Mouse (Mus musculus) lung, embryonic 15.5 days (tissue): ENCODE data around the gene Dusp2. TPM values are rescaled to one million over a fixed set of nuclear protein-coding genes. Genes with fewer than 3 reads are reported as not detected.
A peak's percentile ranks its signal among the peaks of the same experiment; 100 is the strongest.
"Not testable (repeated sequence)": the region's sequence is repeated elsewhere in the genome, so short reads cannot be mapped to it uniquely, and the experiment has no call there.

ENCODE experiments used
- ATAC-seq: fragments of 200-750 bp; cut with Nextera tagmentation; 2 replicates; pipeline ENCODE4 v1.8.0; 2017; ENCODE audit warnings: moderate number of reproducible peaks, borderline replicate concordance; ENCODE audit not compliant: low FRiP score, low TSS enrichment; ENCODE audit errors: extremely low read depth
- H3K27ac ChIP-seq: fragments of 300-500 bp; sonication (generic); 2 replicates; pipeline ENCODE4 v1.5.1; 2015; ENCODE audit warnings: moderate library complexity, mild to moderate bottlenecking, inconsistent platforms
- H3K27me3 ChIP-seq: fragments of 300-500 bp; sonication (generic); 2 replicates; pipeline ENCODE4 v1.6.1; 2015; ENCODE audit warnings: inconsistent platforms
- H3K36me3 ChIP-seq: fragments of 300-500 bp; sonication (generic); 2 replicates; pipeline ENCODE4 v1.6.1; 2015; ENCODE audit warnings: inconsistent platforms
- H3K4me1 ChIP-seq: fragments of 300-500 bp; sonication (generic); 2 replicates; pipeline ENCODE4 v1.6.1; 2015; ENCODE audit warnings: inconsistent platforms
- H3K4me2 ChIP-seq: fragments of 300-500 bp; sonication (generic); 2 replicates; pipeline ENCODE4 v1.6.1; 2015; ENCODE audit warnings: inconsistent platforms, mild to moderate bottlenecking, moderate library complexity
- H3K4me3 ChIP-seq: fragments of 300-500 bp; sonication (generic); 2 replicates; pipeline ENCODE4 v1.5.1; 2015; ENCODE audit warnings: mild to moderate bottlenecking, inconsistent platforms
- H3K9ac ChIP-seq: fragments of 300-500 bp; sonication (generic); 2 replicates; pipeline ENCODE4 v1.6.1; 2015; ENCODE audit warnings: inconsistent platforms
- H3K9me3 ChIP-seq: fragments of 300-500 bp; sonication (generic); 2 replicates; pipeline ENCODE4 v1.6.1; 2016; ENCODE audit warnings: inconsistent platforms
- WGBS: fragments of 180-500 bp; shearing (Covaris S2); methylation state at CpG from one replicate; pipeline ENCODE4 v1.1.7; 2015; 5-methylcytosine and 5-hydroxymethylcytosine counted together
- polyA plus RNA-seq: library from polyadenylated mRNA; unstranded; fragments of >200 nt; fragmentation: Nextera tagmentation; extraction: Ambion mirVana; gene quantifications from 2 replicates; pipeline ENCODE4 v1.2.1, GENCODE M21; 2015

Dusp2 gene
- 13.0 and 13.1 TPM in 2 replicates for polyA plus RNA-seq

DNA sequence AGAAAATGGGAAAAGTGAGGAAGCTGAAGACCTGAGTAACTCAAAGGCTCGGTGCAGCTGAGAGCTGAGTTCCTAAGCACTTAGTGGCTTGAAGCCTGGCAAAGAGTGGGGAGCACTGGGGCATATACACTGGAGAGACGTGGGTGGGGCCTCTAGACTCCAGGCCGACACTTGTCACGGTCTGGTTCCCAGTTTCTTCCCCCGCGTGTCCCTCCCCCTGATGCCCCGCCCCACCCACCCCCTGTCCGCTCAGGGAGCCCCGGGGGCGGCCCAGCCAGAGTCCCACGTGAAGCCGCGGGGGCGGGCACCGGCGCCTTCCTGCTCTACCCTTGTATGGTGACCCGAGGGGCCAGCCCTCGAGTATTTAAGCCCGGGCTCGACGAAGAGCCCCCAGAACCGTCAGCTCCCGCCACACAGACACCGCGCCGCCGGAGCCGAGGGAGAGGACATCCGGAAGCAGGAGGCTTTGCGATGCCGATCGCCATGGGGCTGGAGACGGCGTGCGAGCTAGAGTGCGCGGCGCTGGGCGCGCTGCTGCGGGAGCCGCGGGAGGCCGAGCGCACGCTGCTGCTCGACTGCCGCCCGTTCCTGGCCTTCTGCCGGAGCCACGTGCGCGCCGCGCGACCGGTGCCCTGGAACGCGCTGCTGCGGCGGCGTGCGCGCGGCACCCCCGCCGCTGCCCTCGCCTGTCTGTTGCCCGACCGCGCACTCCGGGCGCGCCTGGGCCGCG, at the start of gene Dusp2:
TSS of gene Dusp2 (plus strand) at position 393 of the 730 bp plus-strand sequence.
- peak within 1 kb of the TSS; percentile 21; the same call in 1 of the 2 replicates for H3K27ac ChIP-seq
- WGBS = under 1% methylated on average over 75 of the region's 76 CpGs
- no peaks in the 10 kb centered on the region for H3K36me3 ChIP-seq
- peak within 1 kb of the TSS; percentile 52 for H3K9ac ChIP-seq
- ATAC-seq = peak; percentile 64
- peak within 1 kb of the TSS; percentile 53 for H3K4me3 ChIP-seq
- peak within 1 kb of the TSS; percentile 97 for H3K4me2 ChIP-seq
- peaks cover 16% of the 10 kb centered on the region for H3K27me3 ChIP-seq
- peaks cover 24% of the 10 kb centered on the region for H3K4me1 ChIP-seq
- H3K9me3 ChIP-seq = no peaks in the 10 kb centered on the region

DNA sequence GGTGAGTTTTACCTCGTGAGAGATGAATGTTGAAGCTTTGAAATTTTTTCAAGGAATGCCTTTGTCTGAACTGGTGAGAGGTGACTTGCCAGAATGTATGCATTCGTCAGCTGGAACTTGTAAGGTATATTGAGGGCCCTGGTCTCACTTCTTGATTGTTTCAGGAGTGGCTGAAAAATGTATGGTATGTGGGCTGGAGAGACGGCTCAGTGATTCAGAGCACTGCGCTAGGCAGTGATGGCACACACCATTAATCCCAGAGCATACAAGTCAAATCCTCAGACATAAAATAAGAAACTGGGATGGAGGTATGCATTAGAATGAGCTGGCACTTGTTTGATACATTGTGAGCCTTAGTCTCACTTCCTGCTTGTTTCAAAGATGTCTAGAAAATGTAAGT, 43.7 kb upstream of the Dusp2 start:
- Histone ChIP-seq H3K4me3 (no peak overlapping the region), H3K27me3 (no peaks in the 10 kb centered on the region), H3K9me3 (no peaks in the 10 kb centered on the region), H3K4me2 (no peak overlapping the region), H3K4me1 (no peaks in the 10 kb centered on the region), H3K9ac (no peak overlapping the region), H3K27ac (no peak overlapping the region), H3K36me3 (peaks cover 57% of the 10 kb centered on the region)
- WGBS = 57% methylated on average over 4 of the region's 4 CpGs
- no peak for ATAC-seq

DNA sequence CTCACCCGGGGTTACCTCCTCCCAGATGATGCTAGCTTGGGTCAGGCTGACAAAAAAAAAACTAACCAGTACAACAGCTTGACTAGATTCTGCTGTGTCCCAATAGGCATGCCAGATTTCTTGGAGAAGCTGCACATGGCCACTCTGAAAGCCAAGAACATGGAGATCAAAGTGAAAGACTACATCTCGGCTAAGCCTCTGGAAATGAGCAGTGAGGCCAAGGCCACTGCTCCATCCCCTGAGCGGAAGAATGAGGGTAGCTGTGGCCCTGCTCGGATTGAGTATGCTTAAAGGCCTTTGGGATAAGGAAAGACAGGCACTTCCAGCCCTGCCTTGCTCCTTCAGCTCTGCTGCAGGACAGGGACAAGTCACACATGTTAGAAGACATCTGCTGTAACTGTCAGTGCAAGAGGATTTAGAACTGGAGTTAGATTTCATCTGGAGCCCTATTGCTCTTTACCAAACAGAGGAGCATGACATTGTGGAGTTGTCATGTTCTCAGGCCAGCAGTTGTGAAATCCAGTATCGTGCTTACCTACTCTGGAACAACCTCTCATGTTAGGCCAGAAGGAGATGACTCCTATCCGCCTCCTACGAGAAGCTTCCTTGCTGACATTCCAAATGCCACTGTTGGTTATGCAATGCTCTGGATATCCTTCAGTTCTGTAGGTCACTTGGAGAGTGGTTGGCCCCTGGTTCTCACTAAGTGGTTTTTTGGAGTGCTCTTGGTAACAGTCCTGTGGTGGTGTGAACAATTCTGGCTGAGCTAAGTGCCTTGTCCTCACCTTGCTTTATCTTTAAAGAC, 38.8 kb upstream of the Dusp2 start:
- Histone ChIP-seq H3K36me3 (peaks cover 62% of the 10 kb centered on the region), H3K4me2 (no peak overlapping the region), H3K27ac (no peak overlapping the region), H3K9me3 (no peaks in the 10 kb centered on the region), H3K4me1 (no peaks in the 10 kb centered on the region), H3K4me3 (no peak overlapping the region), H3K9ac (no peak overlapping the region), H3K27me3 (no peaks in the 10 kb centered on the region)
- no peak for ATAC-seq
- WGBS = 90% methylated on average over 7 of the region's 7 CpGs

DNA sequence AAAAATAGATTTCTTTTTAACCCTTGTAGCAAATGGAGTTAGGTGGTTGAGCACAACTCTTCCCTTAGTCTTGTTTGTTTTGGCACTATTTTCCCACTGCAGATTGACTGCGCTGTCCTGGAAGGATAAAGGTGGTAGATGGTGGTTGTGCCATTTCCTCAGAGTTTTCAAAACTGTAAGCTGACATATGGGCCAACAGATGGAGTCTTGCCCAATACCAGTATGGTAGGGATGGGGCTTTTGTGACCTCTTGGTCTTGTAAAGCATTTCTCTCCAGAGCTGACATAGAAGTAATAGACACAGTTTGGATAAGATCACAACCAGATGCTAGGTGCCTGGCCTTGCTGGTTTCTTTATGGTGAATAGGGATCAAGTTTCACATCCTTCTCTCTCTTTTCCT, 37.9 kb upstream of the Dusp2 start:
- no peak overlapping the region for H3K9ac ChIP-seq
- WGBS = 93% methylated on average over 1 of the region's 1 CpGs

DNA sequence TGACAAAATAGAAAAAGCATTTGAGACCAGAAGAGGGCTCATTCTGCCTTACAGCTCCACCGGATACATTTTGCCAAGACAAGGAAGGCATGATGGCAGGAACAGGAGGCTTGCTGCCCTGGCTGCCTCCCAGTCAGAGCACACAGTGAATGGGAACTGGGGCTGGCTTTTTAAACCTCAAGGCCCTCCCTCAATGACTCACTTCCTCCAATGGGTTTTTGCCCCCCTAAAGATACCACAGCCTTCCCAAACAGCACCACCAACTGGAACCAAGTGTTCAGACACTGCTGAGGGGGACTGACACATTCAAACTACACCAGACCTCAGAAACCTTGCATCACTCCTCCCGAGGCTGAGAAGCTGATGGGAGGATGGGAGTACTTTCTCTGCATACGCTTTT, 35.3 kb upstream of the Dusp2 start:
- 80% methylated on average over 3 of the region's 3 CpGs for WGBS
- H3K27ac ChIP-seq = no peak overlapping the region

More for the DNA sequence above, 37.9 kb upstream of the Dusp2 start:
- Histone ChIP-seq H3K27ac (no peak overlapping the region), H3K36me3 (peaks cover 56% of the 10 kb centered on the region), H3K4me3 (no peak overlapping the region), H3K27me3 (no peaks in the 10 kb centered on the region), H3K4me2 (no peak overlapping the region), H3K9me3 (no peaks in the 10 kb centered on the region), H3K4me1 (no peaks in the 10 kb centered on the region)
- no peak for ATAC-seq

DNA sequence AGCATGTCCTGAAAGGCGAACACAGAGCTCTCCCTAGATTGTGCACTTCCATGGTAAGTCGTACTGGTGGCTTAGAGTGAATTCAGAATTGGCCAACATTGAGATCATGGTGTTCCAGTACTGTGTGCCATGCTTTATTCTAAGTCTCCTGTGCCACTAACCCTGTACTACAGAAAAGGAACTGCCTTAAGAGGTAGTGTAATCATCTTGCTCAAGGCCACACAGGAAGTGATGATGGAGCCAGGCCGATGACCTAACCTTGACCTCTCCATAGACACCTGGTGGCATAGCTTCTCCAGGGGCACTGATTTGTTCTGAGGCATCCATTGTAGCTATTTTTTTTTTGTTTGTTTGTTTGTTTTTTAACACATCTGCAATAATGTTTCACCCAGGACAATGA, 34.1 kb upstream of the Dusp2 start:
- Histone ChIP-seq H3K27me3 (no peaks in the 10 kb centered on the region), H3K4me2 (no peak overlapping the region), H3K9ac (no peak overlapping the region), H3K4me1 (no peaks in the 10 kb centered on the region), H3K9me3 (no peaks in the 10 kb centered on the region), H3K4me3 (no peak overlapping the region), H3K36me3 (peaks cover 32% of the 10 kb centered on the region), H3K27ac (no peak overlapping the region)
- no peak for ATAC-seq
- WGBS = 91% methylated on average over 3 of the region's 3 CpGs

More for the DNA sequence above, 35.3 kb upstream of the Dusp2 start:
- H3K4me3 ChIP-seq = no peak overlapping the region
- H3K9me3 ChIP-seq = no peaks in the 10 kb centered on the region
- ATAC-seq = no peak
- H3K27me3 ChIP-seq = no peaks in the 10 kb centered on the region
- H3K4me2 ChIP-seq = no peak overlapping the region
- H3K9ac ChIP-seq = no peak overlapping the region
- H3K36me3 ChIP-seq = peaks cover 42% of the 10 kb centered on the region
- H3K4me1 ChIP-seq = no peaks in the 10 kb centered on the region

DNA sequence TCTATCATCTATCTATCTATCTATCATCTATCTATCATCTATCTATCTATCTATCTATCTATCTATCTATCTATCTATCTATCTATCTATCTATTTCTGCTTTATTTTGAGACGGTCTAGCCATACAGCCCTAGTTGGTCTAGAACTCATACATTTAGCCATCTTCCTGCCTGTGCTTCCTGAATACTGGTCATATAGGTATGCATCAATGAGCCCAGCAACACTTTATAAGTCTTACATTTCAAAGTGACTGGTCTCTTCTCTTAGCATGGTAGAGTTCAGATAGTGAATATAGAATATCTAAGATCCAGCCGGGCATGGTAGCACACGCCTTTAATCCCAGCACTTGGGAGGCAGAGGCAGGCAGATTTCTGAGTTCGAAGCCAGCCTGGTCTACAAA, 31.8 kb upstream of the Dusp2 start:
- not testable (repeated sequence) for H3K4me2 ChIP-seq, H3K4me3 ChIP-seq, H3K4me1 ChIP-seq, H3K36me3 ChIP-seq, ATAC-seq, H3K27me3 ChIP-seq, H3K9me3 ChIP-seq, H3K9ac ChIP-seq, H3K27ac ChIP-seq
- 85% methylated on average over 4 of the region's 4 CpGs for whole genome bisulfite sequencing

DNA sequence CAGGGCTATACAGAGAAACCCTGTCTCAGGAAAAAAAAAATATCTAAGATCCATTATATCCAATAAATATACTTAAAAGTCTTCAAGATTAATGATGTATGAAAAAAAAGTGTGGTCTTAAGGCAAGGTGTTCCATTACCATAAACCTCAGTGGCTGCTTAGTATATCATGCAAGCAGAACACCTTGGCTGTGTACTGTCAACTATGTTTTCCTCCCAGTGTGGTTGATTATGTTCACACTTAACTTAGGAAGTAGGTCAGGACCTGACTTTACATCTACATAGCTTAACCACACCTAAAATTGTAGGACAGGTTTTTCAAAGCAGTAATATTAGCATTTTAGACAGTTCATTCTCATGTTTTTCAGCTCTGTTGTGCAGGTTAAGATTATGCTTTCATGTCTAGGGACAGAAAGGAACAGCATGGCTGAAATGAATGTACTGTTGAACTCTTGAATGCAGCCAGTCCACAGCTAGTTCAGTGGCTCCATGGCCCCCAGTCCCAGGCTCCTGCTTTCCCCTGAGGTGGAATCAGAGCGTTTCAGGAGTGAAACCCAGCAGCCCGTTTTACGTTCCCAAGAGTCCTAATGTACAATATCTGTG, 31.2 kb upstream of the Dusp2 start:
- ATAC-seq = no peak
- Histone ChIP-seq H3K4me1 (no peaks in the 10 kb centered on the region), H3K4me3 (no peak overlapping the region), H3K27ac (no peak overlapping the region), H3K9ac (no peak overlapping the region), H3K36me3 (peaks cover 5% of the 10 kb centered on the region), H3K4me2 (no peak overlapping the region), H3K9me3 (no peaks in the 10 kb centered on the region), H3K27me3 (no peaks in the 10 kb centered on the region)
- WGBS = 80% methylated on average over 3 of the region's 3 CpGs

DNA sequence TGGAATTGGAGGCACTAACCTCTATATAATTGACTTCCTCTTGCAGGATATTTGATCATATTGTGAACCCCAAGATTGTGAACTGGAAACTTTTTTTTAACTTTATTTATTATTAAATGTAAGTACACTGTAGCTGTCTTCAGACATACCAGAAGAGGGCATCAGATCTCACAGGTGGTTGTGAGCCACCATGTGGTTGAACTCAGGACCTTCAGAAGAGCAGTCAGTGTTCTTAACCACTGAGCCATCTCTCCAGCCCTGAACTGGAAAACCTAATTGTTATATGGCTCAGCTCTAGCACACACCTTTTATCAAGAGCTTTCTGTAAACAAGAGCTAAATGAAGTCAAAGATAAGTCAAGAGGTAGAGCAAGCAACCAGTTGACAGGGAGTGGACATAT, 29.8 kb upstream of the Dusp2 start:
- ATAC-seq = no peak
- no peak overlapping the region for H3K4me2 ChIP-seq
- H3K9ac ChIP-seq = no peak overlapping the region
- no peaks in the 10 kb centered on the region for H3K4me1 ChIP-seq
- no peaks in the 10 kb centered on the region for H3K9me3 ChIP-seq
- H3K36me3 ChIP-seq = 0 out of 2 replicates have a peak, but pooled peaks cover 2% of the 10 kb centered on the region
- no peak overlapping the region for H3K27ac ChIP-seq
- H3K4me3 ChIP-seq = no peak overlapping the region
- no peaks in the 10 kb centered on the region for H3K27me3 ChIP-seq

DNA sequence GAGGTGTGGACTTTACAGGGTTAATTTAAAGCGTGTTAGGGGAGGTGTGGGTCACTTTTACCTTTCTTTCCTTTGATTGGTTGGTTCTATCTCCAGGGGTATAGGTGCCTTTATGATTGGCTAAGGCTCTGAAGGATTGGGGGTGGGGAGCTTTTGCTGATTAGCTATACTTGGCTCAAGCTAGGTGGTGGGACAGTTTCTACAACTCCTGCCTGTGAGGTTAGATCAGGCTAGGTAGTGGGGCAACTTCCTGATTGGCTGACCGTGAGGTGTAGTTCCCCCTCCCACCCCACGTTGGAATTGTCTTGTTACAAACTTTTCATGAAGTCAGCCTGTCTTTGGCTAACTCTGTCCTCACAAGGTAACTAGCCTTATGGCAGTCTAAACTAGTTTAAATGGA, 28.8 kb upstream of the Dusp2 start:
- no peak overlapping the region for H3K4me2 ChIP-seq
- H3K4me3 ChIP-seq = no peak overlapping the region
- WGBS = 28% methylated on average over 3 of the region's 3 CpGs
- H3K9ac ChIP-seq = no peak overlapping the region
- no peaks in the 10 kb centered on the region for H3K36me3 ChIP-seq
- no peaks in the 10 kb centered on the region for H3K4me1 ChIP-seq
- no peaks in the 10 kb centered on the region for H3K9me3 ChIP-seq
- ATAC-seq = no peak
- no peaks in the 10 kb centered on the region for H3K27me3 ChIP-seq
- H3K27ac ChIP-seq = no peak overlapping the region

DNA sequence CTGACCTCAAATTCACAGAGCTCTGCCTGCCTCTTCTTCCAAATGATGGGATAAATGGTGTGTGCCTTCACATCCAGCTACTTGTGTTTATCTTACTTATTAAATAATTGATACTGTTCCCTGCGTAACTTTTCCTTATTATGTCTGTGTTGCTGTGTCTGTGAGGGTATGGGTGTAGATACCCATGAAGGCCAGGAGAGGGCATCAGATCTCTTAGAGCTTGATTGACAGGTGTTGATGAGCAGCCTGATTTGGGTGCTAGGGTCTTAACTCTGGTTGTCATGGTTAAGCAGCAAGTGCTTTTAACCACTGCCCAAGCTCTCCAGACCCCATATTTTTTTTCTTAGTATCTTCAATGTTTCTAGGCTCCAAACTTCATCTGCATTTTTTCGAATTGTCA, 27.3 kb upstream of the Dusp2 start:
- Histone ChIP-seq H3K9me3 (no peaks in the 10 kb centered on the region), H3K4me2 (no peak overlapping the region), H3K36me3 (no peaks in the 10 kb centered on the region), H3K27ac (no peak overlapping the region), H3K27me3 (no peaks in the 10 kb centered on the region), H3K4me3 (no peak overlapping the region), H3K9ac (no peak overlapping the region), H3K4me1 (no peaks in the 10 kb centered on the region)
- 85% methylated on average over 2 of the region's 2 CpGs for WGBS
- ATAC-seq = no peak

DNA sequence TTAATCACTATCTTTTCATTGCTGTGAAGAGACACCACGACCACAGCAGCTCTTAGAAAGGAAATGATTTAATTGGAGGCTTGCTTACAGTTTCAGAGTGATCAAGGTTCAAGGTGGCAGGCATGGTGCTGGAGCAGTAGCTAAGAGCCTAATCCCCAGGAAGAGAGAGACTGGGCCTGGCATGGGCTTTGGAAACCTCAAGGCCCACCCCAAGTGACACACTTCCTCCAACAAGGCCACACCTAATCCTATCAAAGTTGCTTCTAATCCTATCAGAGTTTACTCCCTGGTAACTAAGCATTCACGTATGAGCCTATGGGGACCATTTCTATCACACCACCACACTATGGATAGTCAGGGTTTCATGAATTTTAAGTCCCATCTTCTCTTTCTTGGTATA, 25.7 kb upstream of the Dusp2 start:
- no peaks in the 10 kb centered on the region for H3K36me3 ChIP-seq
- H3K27ac ChIP-seq = no peak overlapping the region
- no peak overlapping the region for H3K4me3 ChIP-seq
- H3K4me1 ChIP-seq = no peaks in the 10 kb centered on the region
- ATAC-seq = no peak
- no peaks in the 10 kb centered on the region for H3K27me3 ChIP-seq
- H3K9ac ChIP-seq = no peak overlapping the region
- no peaks in the 10 kb centered on the region for H3K9me3 ChIP-seq
- WGBS = 36% methylated on average over 2 of the region's 2 CpGs
- H3K4me2 ChIP-seq = no peak overlapping the region
